Mouse (Mus musculus): ENCODE measurements at regions not wholly inside any gene's neighbourhood (a gene's known extent, or its start where the extent isn't known, plus 50 kb on each side); places are given as distances from the start of the nearest gene placed in this dataset.

DNA sequence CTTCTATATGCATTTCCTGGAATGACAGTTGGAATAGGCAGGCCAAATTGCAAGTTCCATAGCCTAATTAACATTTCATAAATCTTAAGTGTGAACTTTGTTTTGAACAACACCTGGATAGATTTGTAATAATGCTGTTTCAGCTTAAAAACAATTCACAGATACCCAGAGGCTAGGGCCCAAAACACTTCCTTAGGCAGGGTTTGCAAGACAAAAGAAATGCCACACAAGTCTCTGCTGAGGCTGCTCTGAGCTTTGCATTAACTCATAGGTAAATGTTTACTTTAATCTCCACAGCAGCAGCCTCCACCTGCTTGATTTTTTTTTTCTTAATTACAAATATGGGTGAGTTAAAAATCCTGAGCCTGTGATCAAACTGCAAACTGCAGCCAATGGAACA, 118.4 kb downstream of the Gnat3 start:
- ATAC-seq (ENCODE audit: insufficient number of reproducible peaks, low FRiP score, low TSS enrichment) = no peak

DNA sequence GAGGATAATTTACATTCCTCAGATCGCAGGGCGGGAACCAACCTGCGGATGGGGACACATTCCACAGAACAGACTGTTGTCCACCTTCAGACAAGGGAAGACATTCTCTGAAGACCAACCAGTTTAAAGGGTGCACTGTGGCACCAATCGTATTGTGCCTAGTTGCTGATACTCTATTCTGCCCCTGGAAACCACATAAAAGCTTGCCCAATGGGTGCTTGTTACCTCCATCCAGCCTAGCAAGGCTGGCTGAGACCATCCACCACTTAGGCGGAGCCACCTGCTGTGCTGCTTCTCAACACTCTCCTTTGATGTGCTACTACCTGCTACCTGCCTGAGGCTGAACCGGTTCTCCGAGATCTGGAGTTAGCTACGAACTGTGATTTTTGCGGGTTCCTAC, 119.9 kb downstream of the Gnat3 start:
- no peak for ATAC-seq (ENCODE audit: insufficient number of reproducible peaks, low FRiP score, low TSS enrichment)

DNA sequence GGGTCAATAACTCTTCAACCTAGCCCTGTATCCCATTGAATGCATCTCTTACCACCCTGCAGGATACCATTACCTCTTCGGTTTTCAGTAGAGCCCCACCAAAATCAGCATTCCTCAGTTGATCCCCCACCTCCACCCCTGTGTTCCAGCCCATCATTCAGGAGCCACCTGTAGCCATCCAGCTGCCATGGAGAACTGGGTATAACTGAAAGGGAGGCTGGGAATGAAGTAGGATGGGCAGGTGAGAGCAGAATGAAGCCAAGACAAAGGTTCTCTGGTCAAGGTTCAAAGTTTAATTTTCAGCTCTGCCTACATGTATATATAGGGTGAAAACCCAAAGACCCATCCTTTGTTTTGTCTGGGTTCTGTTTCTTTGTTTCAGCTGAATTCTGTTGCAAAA, 121.4 kb downstream of the Gnat3 start:
- ATAC-seq (ENCODE audit: insufficient number of reproducible peaks, low FRiP score, low TSS enrichment) = no peak

DNA sequence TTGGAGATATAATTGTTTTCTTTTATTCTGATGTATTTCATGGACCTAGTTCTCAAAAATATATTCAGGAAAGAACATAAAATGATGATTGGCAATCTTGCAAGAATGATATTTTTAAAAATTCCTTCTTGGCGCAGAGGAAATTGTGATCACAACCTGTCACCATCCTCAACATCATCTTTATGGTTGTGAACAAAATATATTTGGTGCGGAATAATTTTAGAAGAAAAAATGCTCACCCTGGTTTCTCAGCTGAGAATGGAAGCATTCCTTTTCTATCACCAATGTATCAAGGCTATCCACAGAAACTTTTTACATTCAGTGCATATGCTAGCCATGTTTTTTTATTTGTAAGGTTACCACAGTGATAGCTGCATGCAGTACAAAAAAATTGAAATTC, 123.1 kb downstream of the Gnat3 start:
- no peak for ATAC-seq (ENCODE audit: insufficient number of reproducible peaks, low FRiP score, low TSS enrichment)

DNA sequence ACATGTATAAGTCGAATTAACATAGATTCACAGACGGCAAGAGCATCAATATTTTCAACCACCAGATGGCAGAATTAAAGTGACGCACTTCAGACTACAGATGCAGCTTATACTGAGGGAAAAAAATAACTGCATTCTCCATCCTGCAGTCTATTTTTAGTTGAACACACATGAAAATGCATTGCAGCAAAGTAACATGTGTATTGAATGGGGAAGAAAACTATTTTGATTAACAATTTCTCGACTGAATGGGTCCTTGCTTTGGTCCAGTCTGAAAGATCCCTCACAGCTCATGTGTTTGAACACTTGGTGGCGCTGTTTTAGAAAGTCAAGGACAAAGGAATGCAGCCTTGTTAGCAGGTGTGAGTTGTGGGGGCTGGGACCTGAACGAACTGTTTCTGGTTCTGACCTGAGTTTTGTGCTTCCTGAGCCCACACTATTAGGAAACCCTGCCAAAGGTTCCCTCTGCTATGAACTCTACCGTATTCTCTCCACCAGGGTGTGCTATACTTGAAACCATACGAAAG, 125.6 kb downstream of the Gnat3 start:
- peak; percentile 96 for ATAC-seq (ENCODE audit: insufficient number of reproducible peaks, low FRiP score, low TSS enrichment)

DNA sequence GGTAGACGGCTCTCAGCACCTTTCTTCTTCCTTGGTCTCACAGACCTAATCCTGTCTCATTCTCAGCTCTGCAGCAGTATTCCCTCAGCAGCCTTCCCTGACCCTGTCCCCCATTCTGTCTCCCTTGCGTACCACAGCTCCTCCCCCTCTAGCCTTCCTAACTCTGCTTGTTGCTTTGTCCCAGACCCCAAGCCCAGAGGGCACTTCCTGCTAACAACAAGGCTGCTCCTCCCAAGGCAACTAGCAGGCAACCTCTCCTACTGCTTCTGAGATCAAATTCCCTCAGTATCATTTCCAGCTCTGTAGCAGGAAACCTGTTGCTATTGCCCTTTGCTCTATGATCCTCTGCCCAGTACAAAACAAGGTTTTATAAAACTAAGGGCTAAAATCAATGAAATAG, 127.6 kb downstream of the Gnat3 start:
- no peak for ATAC-seq (ENCODE audit: insufficient number of reproducible peaks, low FRiP score, low TSS enrichment)

DNA sequence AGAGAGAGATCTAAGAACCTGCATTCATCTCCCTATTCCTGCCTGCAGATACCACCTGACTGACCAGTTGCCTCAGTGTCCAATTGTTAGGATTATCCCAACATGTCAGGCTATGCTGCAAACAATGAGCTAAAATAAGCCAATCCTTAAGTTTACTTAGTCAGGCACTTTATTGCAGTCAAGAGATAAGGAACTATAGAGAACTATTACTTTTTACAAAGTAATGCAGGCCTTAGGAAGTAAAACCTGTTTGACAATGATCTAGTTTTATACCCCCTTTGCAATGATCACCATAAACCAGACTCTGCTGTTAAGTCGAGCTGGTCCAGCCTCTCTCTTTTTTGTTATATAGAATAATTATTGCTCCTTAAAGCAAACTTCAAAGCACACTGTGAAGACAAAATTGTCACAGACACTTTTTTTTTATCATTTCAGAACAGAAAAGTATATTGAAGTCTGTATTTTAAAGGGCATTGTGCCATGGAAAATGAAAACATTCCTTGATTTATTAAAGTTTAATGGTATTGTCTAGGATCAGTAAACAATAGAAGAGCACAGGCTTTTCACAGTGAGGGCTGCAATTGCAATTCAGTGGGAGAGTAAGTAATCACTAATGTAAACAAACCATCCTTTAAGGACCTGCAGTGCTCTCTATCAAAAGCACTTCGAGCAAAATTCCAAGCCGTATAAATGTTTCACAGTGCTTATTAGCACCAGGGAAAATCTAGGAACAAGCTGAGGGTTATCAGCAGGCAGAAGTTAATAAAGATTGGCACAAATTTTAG, 152.7 kb downstream of the Gnat3 start:
- ATAC-seq (ENCODE audit: insufficient number of reproducible peaks, low FRiP score, low TSS enrichment) = no peak

DNA sequence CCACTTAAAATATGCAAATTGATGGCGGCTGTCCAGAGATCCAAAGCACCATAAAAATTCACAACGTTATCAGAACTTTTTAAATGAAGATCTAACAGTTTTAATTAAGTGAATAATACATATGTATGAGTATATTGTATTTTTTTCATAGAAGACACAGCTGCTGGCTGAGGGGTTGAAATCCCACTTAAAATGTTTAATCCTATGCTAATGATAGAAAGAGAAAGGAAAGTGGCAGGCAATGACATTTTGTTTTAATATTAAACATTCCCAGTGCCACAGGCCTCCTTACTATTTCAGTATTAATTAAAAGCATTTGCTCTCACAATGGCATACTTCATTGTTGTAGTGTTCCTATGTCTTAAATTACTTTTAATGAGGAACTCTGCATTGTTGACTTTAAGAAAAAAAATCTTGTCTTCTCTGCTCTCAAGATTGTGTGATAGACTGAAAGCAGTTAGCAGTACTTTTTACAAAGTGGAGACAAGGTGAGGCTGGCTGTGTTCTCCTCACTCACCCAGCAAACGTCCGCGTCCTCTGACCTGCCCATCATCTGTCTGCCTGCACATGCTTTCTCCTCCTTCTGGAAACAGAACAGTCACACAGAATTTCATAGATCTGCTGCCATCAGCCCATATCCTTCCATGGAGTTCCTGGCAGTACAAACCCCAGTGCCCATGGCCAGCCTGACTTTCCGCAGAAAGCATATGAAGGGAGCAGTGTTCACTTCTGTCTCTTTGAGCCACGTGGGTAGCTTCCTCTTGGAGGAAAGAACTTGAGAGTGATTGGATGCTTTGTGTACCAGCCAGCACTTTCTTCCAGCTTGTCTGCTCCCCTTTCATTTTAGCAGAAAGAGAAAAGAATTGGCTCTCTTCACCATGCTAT, 173.7 kb downstream of the Gnat3 start:
- no peak for ATAC-seq (ENCODE audit: insufficient number of reproducible peaks, low FRiP score, low TSS enrichment)

DNA sequence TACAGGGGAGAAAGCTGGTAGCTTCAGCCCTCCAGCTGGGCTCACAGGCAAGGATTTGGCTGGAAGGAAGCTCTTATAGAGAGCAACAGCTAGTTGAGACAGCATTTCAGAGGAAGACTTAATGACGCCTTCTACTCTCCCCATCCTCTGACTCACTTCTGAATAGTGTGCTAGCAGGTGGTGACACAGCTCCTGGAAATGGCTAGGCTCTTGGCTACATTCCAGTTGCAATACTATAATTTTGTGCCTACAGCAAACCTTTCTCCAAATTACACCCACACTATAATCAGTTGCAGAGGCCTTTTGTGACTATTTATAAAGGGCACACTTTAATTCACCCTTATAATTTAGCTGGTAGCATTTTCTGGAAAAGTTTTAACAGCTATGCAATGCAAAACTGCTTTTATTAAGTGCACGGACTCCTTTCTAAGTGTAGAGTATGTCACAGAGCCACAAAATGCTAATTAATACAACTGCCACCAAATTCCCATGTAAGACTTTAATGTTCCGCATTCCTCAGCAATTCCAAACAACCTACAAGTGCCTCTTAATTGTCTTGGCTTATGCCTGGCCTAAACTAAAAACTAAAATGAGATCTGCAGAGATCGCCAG, 175.2 kb downstream of the Gnat3 start:
- ATAC-seq (ENCODE audit: insufficient number of reproducible peaks, low FRiP score, low TSS enrichment) = peak; percentile 36; the same call in 1 of the 2 replicates

DNA sequence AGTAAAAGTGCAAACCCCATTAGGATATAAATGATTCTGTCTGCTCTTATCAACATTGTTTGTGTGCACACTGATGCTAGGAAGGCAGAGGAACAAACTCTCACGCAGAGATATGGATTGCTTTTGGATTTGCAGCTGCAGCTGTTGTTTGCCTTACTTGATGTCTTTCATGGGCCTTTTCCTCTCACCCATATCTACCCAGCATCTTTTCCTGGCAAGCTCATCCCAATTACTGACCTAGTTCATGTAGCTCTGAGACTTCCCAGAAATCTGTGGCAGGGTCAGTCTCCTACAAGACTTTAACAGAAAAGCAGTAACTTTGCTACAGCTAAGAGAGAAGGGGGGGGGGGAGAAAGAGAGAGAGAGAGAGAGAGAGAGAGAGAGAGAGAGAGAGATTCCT, 189.9 kb downstream of the Gnat3 start:
- no peak for ATAC-seq (ENCODE audit: insufficient number of reproducible peaks, low FRiP score, low TSS enrichment)

DNA sequence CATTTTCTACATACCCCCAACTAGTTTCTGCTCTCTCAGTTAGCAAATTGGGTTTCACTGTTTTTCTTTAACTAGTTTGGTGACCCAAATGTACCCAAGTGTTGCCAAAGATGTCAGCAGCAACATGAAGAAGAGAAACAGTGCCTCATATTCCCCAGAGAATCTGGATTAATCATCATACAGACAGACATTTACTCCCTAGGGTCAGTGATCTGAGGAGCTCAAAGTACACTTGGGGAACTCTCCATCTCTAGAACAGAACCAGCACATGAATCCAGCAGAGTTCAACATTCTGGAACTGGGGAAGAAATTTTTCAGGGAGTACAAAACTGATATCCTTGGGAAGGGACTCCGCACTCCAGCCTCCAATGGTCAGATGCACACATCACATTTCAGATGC, 191.4 kb downstream of the Gnat3 start:
- ATAC-seq (ENCODE audit: insufficient number of reproducible peaks, low FRiP score, low TSS enrichment) = no peak

DNA sequence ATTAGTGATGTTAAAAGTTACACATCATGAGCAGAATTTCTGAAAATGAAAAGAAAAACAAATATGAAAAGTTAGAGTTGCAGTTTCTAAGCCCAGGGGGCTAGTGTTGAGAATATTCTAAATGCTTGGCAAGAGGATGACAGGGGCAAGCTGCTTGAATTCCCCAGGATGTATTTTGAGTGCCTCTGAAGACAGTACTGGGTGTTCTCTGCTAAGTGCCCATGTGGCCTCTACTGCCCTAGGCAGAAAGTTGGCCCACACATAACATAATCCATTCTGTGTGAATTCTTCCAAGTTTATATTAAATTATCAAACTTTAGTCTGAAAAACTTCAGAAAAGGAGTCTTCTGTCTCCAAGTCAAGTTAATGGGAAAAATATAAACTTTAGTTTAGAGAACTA, 196.6 kb downstream of the Gnai1 start:
- ATAC-seq (ENCODE audit: insufficient number of reproducible peaks, low FRiP score, low TSS enrichment) = no peak

DNA sequence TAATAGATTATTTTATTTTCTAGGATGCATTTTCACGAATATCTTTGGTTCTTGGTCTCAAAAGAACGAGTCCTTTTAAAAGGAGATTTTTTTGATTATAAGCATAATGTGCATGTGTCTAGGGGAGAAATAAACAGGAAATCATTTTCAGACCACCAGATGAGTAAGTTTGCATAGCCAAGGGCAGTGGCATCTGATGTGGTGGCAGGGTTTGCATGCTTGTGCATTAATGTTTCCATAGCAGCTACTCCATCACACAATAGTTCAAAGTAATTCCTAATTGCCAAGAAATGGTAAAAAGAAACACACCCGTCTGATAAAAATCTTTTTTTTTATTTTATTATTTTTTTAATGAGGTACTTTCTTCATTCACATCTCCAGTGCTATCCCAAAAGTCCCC, 182.3 kb downstream of the Gnai1 start:
- no peak for ATAC-seq (ENCODE audit: insufficient number of reproducible peaks, low FRiP score, low TSS enrichment)

DNA sequence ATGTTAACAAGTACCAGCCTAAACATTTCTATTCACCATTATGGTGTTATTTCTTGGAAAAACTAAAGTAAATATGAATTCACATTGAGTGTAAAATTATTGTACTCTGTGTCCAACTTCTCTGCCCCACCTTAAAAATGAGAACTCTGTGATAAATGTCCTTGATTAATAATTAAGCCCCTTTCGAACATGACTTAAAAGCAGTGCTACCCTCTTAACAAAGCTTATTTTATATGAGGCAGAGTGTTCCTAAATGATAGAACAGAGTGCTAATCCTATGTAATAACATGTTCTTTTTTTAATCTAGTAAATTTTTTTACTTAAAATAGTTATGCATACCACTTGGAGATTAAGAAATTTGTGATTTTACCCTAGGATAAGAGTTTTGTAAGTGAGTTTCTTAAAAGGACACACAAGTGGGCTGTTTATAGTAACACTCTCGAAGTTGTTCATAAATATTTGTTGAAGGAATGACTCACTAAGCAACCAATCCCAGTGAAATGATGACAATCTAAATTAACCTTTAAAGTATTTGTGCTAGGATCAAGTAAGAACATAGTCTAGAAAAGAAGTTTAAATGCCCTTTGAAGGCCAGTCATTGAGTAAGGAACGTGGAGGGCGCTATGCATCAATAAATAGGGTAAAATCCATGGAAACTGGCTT, 148.6 kb downstream of the Gnai1 start:
- ATAC-seq (ENCODE audit: insufficient number of reproducible peaks, low FRiP score, low TSS enrichment) = no peak

Measured in cerebellum, adult (tissue).